Mouse (Mus musculus): ENCODE data around the gene Yif1a. TPM values are rescaled to one million over a fixed set of nuclear protein-coding genes. Genes with fewer than 3 reads are reported as not detected.

Yif1a gene
- polyA plus RNA-seq, 1 experiment from 2014 or later = 111 TPM

GRCm38 (mm10) chr19:5057876-5058775 lies 30.2 kb upstream of the Yif1a start:
- no peak for DNase-seq (ENCODE audit: low spot score)
- 23% methylated on average over 16 of the region's 16 CpGs for WGBS
- H3K36me3 ChIP-seq (ENCODE audit: control insufficient read depth, insufficient read depth, low read length) = no peaks in the 10 kb centered on the region
- no peak; the same call in 1 of the 2 replicates for ATAC-seq (replicated peaks; ENCODE audit: low FRiP score, low TSS enrichment, low read depth)
- no peaks in the 10 kb centered on the region; the same call in 1 of the 2 replicates for H3K27me3 ChIP-seq (replicated peaks; ENCODE audit: control insufficient read depth, insufficient read depth, low read length)
- H3K9ac ChIP-seq (ENCODE audit: low read length) = no peak overlapping the region
- no peak overlapping the region for H3K4me3 ChIP-seq (ENCODE audit: low read depth, low read length)
- peak overlapping the region; percentile 7; the same call in 1 of the 2 replicates for H3K4me2 ChIP-seq (ENCODE audit: low read length)
- H3K9me3 ChIP-seq (ENCODE audit: control insufficient read depth, low read length) = no peaks in the 10 kb centered on the region
- H3K27ac ChIP-seq (ENCODE audit: low read depth) = peak overlapping the region; percentile 69
- H3K4me1 ChIP-seq (replicated peaks; ENCODE audit: control insufficient read depth, insufficient read depth, low read length) = peaks cover 42% of the 10 kb centered on the region

DNA sequence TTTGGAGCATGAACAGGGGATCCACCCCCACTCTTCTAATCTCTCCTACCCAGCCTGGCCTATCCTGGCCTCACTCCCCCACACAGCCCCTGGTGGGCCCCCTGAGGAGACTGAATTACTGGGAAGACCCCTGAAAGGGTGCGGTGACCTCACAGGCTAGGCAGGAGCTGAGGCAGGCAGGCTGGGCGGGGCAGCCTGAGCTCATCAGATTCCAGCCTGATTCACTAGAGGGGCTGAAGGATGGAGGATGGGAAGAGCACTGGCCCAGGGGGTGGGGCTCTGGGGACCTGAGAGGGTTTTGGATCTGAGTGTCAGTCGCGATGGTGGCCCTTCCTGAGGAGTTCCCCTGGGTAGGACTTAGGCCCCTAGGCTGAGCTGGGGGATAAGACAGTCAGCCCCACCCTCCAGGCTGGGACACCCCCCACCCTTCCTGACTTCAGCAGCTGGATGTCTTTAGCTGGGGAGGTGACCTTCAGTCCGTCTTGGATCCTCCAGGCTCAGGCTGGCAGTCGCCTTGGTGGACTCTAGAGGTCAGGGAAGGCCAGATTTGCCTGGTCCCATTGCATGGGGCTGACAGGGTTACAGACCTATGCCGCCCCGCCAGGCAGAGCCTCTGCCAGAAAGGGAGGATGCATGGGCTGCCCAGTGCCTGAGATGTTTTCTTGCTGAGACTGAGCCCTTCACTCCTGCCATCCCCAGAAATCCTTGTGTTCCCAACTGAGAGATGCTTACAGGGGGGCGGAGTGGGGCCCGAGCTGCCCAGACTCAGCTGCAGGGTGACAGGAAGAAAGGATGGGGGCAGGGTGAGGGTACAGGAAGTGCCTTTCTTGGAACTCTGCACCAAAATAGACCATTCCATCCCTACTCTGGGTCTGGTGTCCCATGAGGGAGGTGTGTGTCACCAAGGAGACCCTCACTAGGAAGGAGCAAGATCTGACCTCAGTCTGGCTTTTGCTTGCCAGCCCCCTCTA lies 29.3 kb upstream of the Yif1a start:
- Histone ChIP-seq H3K4me3 (ENCODE audit: low read depth, low read length) (no peak overlapping the region), H3K4me2 (ENCODE audit: low read length) (peak overlapping the region; percentile 7), H3K9me3 (ENCODE audit: control insufficient read depth, low read length) (no peaks in the 10 kb centered on the region), H3K27me3 (replicated peaks; ENCODE audit: control insufficient read depth, insufficient read depth, low read length) (no peaks in the 10 kb centered on the region), H3K4me1 (replicated peaks; ENCODE audit: control insufficient read depth, insufficient read depth, low read length) (peaks cover 42% of the 10 kb centered on the region), H3K27ac (ENCODE audit: low read depth) (peak overlapping the region; percentile 69), H3K36me3 (ENCODE audit: control insufficient read depth, insufficient read depth, low read length) (no peaks in the 10 kb centered on the region), H3K9ac (ENCODE audit: low read length) (no peak overlapping the region)
- DNase-seq (ENCODE audit: low spot score) (no peak), ATAC-seq (replicated peaks; ENCODE audit: low FRiP score, low TSS enrichment, low read depth) (peak; percentile 17; the same call in 1 of the 2 replicates)
- 11% methylated on average over 10 of the region's 10 CpGs for WGBS

- no peak overlapping the region for H3K4me2 ChIP-seq (ENCODE audit: low read length)
Measured at GRCm38 (mm10) chr19:5060365-5061330, 27.7 kb upstream of the Yif1a start.

GRCm38 (mm10) chr19:5062041-5062440 lies 26.3 kb upstream of the Yif1a start:
- no peak for DNase-seq (ENCODE audit: low spot score)
- Histone ChIP-seq H3K27me3 (replicated peaks; ENCODE audit: control insufficient read depth, insufficient read depth, low read length) (no peaks in the 10 kb centered on the region), H3K9me3 (ENCODE audit: control insufficient read depth, low read length) (no peaks in the 10 kb centered on the region), H3K4me2 (ENCODE audit: low read length) (no peak overlapping the region), H3K9ac (ENCODE audit: low read length) (no peak overlapping the region), H3K27ac (ENCODE audit: low read depth) (no peak overlapping the region), H3K36me3 (ENCODE audit: control insufficient read depth, insufficient read depth, low read length) (no peaks in the 10 kb centered on the region), H3K4me1 (replicated peaks; ENCODE audit: control insufficient read depth, insufficient read depth, low read length) (peaks cover 53% of the 10 kb centered on the region), H3K4me3 (ENCODE audit: low read depth, low read length) (no peak overlapping the region)
- no peak for ATAC-seq (replicated peaks; ENCODE audit: low FRiP score, low TSS enrichment, low read depth)
- WGBS = 74% methylated on average over 5 of the region's 5 CpGs

More at GRCm38 (mm10) chr19:5060365-5061330, 27.7 kb upstream of the Yif1a start:
- Histone ChIP-seq H3K9me3 (ENCODE audit: control insufficient read depth, low read length) (no peaks in the 10 kb centered on the region), H3K27ac (ENCODE audit: low read depth) (peak overlapping the region; percentile 64; the same call in 1 of the 2 replicates), H3K27me3 (replicated peaks; ENCODE audit: control insufficient read depth, insufficient read depth, low read length) (no peaks in the 10 kb centered on the region), H3K36me3 (ENCODE audit: control insufficient read depth, insufficient read depth, low read length) (no peaks in the 10 kb centered on the region), H3K4me3 (ENCODE audit: low read depth, low read length) (no peak overlapping the region), H3K9ac (ENCODE audit: low read length) (no peak overlapping the region; the same call in 1 of the 2 replicates), H3K4me1 (replicated peaks; ENCODE audit: control insufficient read depth, insufficient read depth, low read length) (peaks cover 52% of the 10 kb centered on the region)
- DNase-seq (ENCODE audit: low spot score) = no peak
- 27% methylated on average over 5 of the region's 5 CpGs for WGBS
- no peak for ATAC-seq (replicated peaks; ENCODE audit: low FRiP score, low TSS enrichment, low read depth)

DNA sequence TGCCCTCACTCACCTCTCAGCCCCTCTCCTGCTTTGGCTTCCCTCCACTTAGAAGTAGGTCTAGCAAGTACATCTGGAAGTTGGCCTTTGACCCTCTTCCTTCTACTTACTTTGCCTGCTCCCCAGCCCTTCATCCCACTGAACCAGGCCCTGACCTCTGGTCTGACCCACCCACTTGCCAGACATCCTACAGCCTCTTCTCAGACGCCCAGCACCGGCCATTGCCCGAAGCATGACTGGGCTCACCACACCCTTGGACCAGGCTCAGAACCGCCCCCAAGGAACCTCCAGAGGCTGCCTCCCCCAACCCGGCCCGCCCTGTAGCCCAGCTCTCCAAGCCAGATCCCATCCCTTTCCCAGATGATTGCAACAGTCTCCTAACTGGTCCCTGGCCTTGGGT lies 25.9 kb upstream of the Yif1a start:
- H3K4me2 ChIP-seq (ENCODE audit: low read length) = no peak overlapping the region
- H3K27me3 ChIP-seq (replicated peaks; ENCODE audit: control insufficient read depth, insufficient read depth, low read length) = no peaks in the 10 kb centered on the region
- no peak overlapping the region for H3K27ac ChIP-seq (ENCODE audit: low read depth)
- H3K4me1 ChIP-seq (replicated peaks; ENCODE audit: control insufficient read depth, insufficient read depth, low read length) = peaks cover 57% of the 10 kb centered on the region
- no peaks in the 10 kb centered on the region for H3K9me3 ChIP-seq (ENCODE audit: control insufficient read depth, low read length)
- no peak for ATAC-seq (replicated peaks; ENCODE audit: low FRiP score, low TSS enrichment, low read depth)
- 49% methylated on average over 6 of the region's 6 CpGs for WGBS
- H3K36me3 ChIP-seq (ENCODE audit: control insufficient read depth, insufficient read depth, low read length) = no peaks in the 10 kb centered on the region
- H3K9ac ChIP-seq (ENCODE audit: low read length) = no peak overlapping the region
- H3K4me3 ChIP-seq (ENCODE audit: low read depth, low read length) = no peak overlapping the region
- DNase-seq (ENCODE audit: low spot score) = no peak

DNA sequence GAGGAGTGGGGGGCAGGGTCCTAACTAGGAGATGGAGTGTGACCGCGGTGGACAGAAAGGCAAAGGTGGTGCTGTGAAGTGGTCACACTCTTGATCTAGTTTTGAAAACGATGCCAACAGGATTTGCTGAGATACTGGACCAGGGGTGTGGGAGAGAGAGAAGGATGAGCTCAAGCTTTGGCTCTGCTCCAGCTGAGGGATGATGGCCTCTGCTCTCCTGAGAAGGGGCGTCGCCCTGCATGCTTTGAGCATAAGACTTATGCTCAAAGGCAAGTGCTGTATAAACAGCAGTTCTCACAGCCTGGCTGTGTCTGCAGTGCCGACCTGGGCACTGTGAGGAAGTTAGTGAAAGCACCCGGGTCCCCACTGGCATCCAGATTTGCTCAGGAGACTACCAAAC lies 23.2 kb upstream of the Yif1a start:
- ATAC-seq (replicated peaks; ENCODE audit: low FRiP score, low TSS enrichment, low read depth) (no peak), DNase-seq (ENCODE audit: low spot score) (peak; percentile 62)
- Histone ChIP-seq H3K36me3 (ENCODE audit: control insufficient read depth, insufficient read depth, low read length) (no peaks in the 10 kb centered on the region), H3K27me3 (replicated peaks; ENCODE audit: control insufficient read depth, insufficient read depth, low read length) (no peaks in the 10 kb centered on the region; the same call in 1 of the 2 replicates), H3K4me1 (replicated peaks; ENCODE audit: control insufficient read depth, insufficient read depth, low read length) (peaks cover 52% of the 10 kb centered on the region), H3K4me2 (ENCODE audit: low read length) (no peak overlapping the region), H3K4me3 (ENCODE audit: low read depth, low read length) (no peak overlapping the region), H3K9me3 (ENCODE audit: control insufficient read depth, low read length) (no peaks in the 10 kb centered on the region), H3K9ac (ENCODE audit: low read length) (no peak overlapping the region), H3K27ac (ENCODE audit: low read depth) (peak overlapping the region; percentile 43; the same call in 1 of the 2 replicates)
- WGBS = 32% methylated on average over 7 of the region's 7 CpGs

GRCm38 (mm10) chr19:5067040-5067799 lies 21.1 kb upstream of the Yif1a start:
- Histone ChIP-seq H3K9ac (ENCODE audit: low read length) (0 out of 2 replicates have a peak overlapping the region, but pooled peaks have one; percentile 22), H3K27ac (ENCODE audit: low read depth) (peak overlapping the region; percentile 92), H3K27me3 (replicated peaks; ENCODE audit: control insufficient read depth, insufficient read depth, low read length) (no peaks in the 10 kb centered on the region; the same call in 1 of the 2 replicates), H3K4me2 (ENCODE audit: low read length) (peak overlapping the region; percentile 77), H3K9me3 (ENCODE audit: control insufficient read depth, low read length) (no peaks in the 10 kb centered on the region), H3K4me3 (ENCODE audit: low read depth, low read length) (peak overlapping the region; percentile 52), H3K36me3 (ENCODE audit: control insufficient read depth, insufficient read depth, low read length) (no peaks in the 10 kb centered on the region), H3K4me1 (replicated peaks; ENCODE audit: control insufficient read depth, insufficient read depth, low read length) (peaks cover 44% of the 10 kb centered on the region)
- peak; percentile 79 for DNase-seq (ENCODE audit: low spot score)
- WGBS = 6% methylated on average over 15 of the region's 15 CpGs
- ATAC-seq (replicated peaks; ENCODE audit: low FRiP score, low TSS enrichment, low read depth) = 0 out of 2 replicates have a peak, but pooled peaks have one; percentile 0
